Mouse (Mus musculus): ENCODE measurements around the gene Ifitm6.
"Not testable (repeated sequence)": the region's sequence is repeated elsewhere in the genome, so short reads cannot be mapped to it uniquely, and the experiment has no call there.

Gene Ifitm6

DNA sequence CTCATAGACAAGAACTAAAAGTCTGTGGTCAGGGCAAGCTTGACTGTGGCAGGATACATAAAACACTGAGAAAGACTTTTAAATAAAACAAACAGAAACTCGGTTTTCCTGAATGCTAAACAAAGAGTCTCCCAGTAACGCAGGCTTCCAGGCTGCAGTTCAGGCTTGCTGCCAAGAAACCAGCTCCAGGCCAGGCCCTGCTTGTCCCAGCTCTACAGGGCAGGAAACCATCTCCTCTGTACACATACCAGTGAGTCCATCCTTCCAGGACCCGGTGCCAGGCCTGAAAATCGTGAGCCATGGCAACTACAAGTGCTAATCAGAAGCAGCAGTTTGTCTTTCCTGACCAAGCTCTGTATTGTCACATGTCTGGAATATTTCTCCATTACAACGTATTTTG, 23.9 kb upstream of the Ifitm6 start:
- DNase-seq (ENCODE audit: low spot score in 2 of 2), result peak; percentile 67 to 82

DNA sequence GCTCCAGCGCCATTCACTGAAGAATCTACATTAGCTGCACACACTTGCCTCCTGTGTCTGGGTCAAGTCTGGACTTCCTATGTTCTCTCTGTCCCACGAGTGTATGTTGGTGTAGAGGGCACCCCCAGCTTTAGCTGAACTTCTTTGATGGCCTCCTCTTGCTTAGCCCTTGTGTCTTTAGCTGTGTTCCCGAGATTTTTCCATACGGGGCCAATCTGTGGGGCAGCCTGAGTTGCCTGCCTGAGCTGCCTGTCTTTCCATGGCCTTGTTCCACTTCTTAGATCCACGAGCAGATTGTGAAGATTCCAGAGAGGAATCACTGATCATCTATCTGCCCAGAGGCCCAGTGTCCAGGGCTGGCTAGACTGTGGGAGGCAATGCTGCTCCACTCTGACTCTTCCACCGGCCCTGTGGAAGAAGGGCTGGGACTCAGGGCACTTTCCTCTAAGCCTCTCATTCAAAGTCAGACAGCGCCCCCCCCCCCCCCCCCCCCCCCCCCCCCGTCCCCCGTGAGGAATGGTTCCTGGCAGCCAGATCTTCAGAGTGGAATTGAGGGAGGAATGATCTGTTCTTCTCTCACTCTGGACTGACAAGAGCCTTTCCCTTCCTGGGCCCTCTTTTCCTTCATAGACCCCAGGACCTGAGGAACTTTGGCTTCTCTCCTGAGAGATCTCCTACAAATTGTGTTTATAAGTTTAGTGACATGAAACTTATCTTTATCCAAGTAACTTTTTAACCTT, 23.3 kb upstream of the Ifitm6 start:
- no peak for DNase-seq (ENCODE audit: low spot score in 2 of 2)

DNA sequence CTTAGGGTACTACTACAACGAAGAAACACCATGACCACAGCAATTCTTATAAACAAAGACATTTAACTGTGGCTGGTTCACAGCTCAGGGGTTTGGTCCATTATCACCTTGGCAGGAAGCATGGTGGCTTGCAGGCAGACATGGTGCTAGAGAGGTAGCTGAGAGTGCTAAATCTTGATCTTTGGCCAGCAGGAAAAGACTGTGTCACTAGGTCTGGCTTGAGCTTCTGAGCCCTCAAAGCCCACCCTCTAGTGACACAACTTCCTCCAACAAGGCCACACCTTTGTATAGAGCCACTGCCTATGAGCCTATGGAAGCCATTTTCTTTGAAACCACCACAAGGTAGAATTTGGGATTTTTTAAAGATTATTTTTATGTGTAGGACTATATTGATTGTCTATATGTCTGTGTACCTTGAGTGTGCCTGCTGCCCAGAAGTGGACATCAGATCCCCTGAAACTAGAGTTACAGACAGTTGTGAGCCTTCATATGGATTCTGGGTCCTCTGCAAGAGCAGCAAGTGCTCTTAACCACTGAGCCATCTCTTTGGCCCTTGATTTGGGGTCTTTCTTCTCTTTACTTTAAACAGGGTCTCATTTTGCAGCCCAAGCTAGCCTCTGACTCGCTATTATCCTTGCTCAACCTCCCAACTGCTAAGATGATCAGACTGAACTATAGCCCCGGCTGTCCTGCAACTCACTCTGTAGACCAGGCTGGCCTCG, 21.8 kb upstream of the Ifitm6 start:
- DNase-seq (ENCODE audit: low spot score in 2 of 2), result no peak

DNA sequence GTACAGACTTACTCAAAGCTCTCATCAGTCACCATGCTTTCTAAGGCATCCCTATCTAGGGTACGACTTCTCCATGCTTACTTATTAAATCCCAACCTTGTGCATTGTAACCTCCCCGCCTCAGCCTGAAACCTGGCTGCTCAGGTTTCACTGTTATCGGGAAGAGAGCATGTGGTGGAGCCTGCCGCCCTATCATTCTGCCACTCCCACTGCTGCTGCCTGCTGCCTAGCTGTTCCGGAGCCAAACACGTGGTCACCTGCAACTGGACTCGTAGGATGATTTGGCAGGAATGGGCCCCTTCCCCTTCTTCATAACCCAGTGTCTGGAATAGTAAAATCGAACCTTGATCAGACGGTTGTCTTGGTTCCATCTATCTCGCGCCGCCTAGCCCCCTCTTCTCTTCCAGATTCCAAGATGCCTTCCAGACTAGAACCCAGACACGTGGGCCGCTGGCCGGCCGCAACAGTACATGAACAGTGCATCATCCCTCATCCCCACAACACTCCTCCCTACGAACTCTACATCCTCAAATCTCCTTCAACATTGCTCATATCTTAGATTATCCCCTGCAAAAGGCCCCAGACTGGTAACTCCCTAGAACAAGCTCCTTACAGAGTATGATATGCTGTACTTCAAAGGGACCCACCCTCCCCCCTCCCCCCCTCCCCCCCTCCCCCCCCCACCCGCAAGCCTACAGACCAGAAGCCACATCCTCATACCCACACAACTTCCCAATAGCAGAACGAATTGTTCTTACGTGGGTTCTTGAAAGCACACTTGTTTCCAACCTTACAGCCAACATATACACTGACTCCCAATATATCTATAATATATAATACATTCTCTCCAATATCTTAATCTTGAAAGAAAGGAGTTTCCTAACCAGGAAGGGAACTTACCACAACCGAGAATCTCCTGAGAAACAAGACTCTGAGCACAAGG, 20.6 kb upstream of the Ifitm6 start:
- no peak for DNase-seq (ENCODE audit: low spot score in 2 of 2)

DNA sequence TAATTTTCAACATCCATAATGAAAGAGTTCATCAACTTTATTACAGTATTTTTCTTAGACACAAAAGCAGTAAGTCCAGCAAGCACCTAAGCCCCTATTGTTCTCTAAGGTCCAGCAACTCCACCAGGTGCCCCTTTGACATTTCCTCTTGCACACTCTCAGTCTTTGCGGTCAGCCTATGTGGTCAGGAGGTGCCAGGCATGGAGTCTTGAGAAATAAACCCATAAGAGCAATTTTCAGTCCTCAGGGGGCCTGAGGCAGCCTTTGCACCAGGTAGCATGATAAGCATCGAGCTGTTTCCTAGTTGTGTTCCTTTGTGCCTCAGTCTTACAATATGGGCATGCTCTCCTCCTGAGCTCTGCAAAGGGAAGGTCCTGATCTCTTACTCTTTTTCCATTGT, 18.9 kb upstream of the Ifitm6 start:
- DNase-seq (ENCODE audit: low spot score in 2 of 2), result not testable (repeated sequence)

DNA sequence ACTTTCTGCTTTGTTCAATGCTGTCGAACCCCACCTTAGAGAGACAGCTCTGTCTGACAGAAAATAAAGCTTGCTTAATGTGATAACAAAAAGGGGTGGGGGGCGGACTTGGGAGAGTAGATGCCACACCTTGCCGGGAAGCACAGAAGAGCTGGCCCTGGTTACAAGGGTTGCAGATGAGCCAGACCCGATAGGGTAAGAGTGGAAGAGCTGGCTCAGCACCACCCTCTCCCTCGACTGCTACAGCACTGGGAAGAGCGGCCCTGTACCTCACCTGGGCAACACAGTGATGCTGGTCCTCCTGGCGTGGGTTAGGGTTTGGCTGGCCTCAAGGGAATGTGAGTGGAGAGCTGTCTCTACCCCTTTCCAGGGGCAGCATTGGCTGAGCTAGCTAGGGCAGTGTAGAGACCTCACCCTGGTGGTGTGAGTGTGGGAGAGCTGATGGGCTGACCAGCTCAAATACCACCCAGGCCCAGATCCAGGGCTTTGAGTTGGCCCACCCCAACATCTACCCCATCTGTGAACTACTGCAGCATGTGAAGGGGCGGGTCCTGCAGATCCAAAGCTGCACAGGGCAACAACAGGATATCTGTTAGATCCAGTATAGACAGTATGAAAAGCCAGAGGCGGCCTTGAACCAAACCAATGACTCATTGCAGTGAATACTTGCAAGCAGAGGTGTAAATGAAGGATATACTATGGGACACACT, 14.9 kb upstream of the Ifitm6 start:
- DNase-seq (ENCODE audit: low spot score in 2 of 2), result no peak

DNA sequence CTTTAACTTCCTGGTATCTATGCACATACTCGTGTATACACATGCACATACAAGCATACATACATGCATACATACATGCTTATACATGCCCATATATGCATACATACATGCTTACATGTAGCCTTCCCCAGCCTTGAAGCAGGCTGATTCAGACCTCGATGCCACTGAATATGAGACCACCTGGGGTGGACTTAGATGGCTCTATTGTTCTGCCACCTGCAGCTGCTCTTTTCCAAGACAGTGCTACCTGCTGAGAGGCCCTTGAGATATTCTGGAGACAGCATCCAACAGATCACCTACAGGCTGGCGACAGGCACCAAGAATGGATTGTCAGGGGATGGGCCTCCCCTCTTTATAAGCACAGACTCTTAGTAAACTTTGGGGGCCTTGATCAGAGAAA, 12.7 kb upstream of the Ifitm6 start:
- DNase-seq (ENCODE audit: low spot score in 2 of 2), result no peak

DNA sequence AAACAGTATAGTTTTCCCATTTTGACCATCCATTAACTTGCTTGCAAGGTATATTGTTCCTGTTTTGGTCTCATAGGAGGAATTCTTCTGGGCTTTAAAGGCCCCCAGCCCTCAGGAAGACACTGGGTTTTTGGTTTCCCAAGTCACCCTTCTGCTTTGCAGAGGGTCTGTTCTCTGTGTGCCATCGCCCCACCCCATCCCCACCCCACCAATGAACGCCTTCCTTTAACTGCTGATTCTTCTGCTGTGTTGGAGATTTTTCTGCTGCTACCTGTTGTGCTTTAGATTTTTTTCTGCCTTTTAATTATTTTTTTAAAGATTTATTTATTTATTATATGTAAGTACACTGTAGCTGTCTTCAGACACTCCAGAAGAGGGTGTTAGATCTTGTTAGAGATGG, 11.1 kb upstream of the Ifitm6 start, which contains the start of gene Gm17387:
Gene Gm17387 (plus strand): TSS at position 301 of the 400 bp plus-strand sequence.
- DNase-seq (ENCODE audit: low spot score in 2 of 2), result no peak

DNA sequence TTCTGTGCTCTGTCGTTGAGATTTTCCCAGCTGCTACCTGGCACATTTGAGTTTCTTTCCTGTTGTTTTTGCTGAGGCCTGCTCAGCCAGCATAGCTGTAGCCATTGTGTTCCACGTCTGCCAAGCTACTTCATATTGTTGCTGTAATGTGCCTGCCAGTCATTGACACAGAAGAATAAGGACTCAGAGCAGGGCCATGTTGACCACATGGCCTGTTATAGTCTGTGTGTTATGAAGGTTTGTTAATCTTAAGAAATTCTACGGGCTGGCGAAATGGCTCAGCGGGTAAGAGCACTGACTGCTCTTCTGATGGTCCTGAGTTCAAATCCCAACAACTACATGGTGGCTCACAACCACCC, 9.0 kb upstream of the Ifitm6 start:
- no peak for DNase-seq (ENCODE audit: low spot score in 2 of 2)

DNA sequence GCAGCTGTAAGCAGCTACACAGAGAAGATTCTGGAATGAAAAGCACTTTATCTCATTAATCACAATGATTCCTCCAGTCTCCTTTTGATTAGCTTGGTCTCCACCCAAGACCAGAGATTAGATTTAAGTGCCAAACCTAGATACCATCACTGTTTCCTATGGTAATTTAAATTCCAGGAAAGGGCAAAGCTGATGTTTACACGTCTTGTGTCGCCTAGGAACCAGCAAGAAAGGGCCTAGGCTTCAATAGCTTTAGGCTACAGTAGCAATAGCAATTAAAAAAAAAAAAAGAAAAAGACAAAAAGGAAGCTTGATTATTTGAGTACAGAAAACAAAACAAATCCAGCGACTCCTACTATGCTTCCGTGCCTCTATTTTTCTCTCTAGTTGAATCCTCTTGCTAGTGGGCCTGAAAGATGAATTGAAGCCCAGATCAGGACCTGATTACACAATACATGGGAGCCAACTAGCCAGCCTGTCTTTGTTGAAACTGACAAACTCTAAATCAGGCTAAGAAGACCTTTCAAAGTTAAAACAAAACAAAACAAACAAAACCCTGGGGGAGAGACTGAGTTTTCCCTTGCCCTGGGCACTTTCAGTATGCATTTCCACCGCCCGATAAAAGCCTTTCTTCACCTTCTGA, 8.5 kb upstream of the Ifitm6 start:
- no peak for DNase-seq (ENCODE audit: low spot score in 2 of 2)

DNA sequence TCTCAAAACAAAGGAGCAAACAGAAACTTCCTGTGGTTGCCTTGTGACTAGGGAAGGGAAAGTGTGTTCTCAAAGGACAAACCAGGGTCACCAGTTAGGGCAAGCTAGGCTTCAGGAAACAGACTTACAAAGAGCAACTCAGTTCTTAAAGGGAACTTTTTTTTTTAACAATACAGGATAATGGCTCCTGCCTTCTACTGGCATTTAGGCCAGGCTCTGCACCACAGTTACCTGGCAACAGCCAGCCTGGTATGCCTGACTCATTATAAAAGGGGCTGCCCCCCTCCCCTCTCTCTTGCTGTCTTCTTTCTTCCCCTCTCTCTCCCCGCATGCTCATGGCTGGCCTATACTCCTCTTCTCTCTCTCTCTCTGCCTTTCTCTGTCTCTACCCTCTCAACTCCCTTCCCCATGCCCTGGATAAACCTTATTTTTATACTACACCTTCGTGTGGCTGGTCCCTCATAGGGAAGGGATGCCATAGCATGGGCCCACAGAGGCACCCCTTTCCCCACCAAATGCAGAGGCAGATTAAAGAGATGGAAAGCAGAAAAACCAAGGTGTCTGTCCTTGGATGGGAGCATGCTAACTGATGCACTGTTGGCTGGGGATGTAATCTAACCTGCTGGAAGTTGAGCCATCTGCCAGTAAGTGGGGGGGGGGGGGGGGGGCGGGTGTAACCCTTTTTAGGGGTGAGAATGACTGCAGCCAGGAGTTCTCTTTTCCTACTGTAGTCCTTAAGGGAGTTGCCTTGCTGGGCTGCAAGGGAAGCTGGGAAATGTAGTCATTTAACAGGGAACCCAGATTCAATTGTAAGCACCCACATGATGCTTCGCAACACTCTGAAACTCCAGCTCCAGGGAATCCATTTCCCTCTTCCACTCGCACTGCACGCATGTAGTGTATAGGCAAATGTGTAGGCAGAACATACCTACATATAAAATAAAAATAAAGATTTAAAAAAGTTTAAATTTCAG, 7.4 kb upstream of the Ifitm6 start:
- no peak for DNase-seq (ENCODE audit: low spot score in 2 of 2)

DNA sequence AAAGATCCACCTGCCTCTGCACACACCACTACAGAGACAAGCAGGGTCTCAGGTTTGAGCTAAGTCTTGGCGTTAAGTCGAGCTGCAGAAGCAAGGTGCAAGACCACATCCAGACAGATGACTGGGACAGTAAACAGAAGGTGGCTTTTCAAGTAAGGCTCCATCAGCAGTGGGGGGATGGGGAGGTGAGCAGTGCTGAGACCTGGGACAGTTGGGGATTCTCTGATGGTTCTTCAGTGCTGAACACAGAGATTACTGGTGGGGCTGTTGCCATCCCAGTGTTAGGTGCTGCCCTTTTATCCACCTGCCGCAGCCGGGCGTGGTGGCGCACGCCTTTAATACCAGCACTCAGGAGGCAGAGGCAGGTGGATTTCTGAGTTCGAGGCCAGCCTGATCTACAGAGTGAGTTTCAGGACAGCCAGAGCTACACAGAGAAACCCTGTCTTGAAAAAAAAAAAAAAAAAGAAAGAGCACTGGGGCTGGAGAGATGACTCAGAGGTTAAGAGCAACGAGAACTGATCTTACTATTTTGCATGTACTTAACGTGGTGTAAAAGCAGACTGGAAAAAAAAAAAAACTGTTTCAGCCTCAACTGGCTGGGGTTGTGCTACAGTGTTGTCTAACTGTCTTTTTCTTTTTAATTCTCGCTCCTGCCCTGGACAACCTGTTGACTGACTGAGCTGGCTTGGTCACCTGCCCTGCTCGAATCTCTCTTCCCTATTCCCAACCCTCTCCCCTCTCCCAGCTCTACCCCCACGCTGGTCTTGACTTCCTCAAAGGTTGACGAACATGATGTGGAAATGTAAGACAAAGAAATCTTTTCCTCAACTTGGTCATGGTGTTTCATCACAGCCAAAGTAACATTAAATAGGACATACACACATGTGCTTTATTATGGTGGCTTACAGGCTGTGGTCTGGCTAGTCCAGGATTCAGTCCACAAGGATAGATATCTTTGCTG, 4.0 kb upstream of the Ifitm6 start:
- no peak for DNase-seq (ENCODE audit: low spot score in 2 of 2)

DNA sequence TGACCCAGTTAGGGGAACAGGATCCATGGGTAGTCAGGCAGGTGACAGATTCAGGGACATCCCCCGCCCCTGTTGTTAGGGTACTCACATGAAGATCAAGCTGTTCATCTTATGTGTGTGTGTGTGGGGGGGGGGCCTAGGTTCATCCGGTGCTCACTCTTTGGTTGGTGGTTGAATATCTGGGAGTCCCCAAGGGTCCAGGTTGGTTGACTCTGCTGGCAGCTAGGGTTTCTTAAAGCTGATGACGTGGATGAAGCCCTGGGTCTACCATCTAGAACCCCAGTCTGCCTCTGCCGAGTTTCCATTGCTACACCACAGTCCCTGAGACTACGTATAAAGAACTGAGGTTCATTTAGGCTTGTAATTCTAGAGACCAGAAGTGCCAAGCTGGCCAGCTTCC, 1.3 kb upstream of the Ifitm6 start:
- DNase-seq (ENCODE audit: low spot score in 2 of 2), result no peak

DNA sequence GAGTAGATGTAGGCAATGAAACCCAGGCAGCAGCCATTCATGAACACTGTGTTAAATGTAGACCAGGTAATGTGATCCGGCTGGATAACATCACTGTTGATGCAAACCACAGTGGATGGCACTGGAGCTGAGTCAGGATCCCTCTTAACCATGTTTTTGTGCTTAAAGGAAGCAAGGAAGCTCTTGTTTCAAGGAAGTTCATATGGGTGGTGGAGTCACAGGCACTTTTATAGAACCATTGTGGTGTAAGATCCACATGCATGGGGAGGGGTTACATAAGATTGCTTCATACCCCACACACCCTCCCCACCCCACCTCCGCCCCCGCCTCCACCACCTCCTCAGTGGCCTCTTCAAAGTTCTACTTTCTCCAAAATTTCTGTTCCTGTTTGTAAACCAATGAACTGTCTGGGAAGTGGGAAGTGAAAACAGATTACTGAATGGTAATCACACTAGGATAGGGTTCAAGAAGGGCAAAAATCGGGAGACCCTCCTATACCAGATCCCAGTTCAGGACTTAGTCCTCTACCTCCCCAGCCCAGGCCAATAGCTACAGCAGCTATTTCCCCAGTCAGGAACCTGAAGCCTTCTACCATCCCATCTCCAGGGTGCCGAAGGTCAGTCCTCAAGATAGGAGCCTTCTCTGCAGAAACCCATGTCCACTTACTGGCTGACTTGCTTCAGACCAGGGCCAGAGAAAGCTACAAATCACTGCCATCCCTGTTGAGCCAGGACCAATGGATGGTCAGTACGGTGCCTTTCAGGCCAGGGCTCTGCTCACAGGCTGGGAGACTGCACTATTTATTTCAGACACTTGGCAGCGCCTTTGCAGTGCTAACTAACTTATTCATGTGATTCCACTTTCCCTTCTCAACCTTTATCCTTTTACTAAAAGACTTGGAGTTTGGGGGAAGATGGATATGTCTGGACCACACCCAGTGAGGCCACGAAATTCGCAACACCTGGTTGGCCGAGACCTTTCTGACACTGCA, 722 bp downstream of the Ifitm6 start:
- DNase-seq (ENCODE audit: low spot score in 2 of 2), result no peak

DNA sequence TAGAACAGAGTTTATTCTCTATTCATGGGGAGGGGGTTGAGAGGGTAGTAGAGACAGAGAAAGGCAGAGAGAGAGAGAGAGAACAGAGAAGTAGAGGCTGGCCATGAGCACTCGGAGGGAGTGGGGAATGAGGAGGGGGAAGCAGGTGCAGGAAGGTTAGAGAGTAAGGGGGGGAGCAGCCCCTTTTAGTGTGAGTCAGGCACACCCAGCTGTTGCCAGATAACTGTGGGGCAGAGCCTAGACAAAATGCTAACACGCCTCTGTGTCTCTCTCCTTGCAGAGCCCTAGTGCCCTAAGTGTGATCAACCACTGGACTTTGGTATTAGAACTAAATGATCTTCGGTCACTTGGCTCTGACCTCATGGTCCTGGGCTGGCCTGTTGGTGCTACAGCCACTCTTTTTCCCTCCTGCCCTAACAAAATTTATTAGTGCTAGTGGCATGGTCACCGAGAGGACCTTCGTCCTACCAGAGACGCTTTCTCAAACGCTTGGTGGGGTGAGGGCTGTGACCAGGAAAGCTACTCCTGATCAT, 6.4 kb downstream of the Ifitm6 start:
- DNase-seq (ENCODE audit: low spot score in 2 of 2), result no peak

DNA sequence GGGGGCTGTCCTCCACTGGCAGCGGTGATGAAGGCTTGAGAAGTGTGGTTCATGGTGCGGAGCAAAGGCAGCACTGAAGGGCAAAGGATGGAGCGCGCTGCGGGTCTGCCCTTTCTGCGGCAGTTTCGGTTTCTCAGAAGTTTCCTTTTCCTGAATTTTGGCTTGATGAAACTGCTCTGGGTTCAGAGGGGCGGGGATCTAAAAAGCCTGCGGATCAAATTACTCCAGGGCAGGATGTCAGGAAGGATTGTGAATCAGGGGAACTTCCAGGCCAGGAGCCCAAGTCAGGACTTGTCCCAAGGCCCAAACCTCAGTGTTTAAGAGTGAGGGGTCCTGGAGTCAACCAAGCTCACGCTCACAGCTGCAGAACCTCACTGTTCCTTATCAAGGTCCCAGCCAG, 7.1 kb downstream of the Ifitm6 start, which contains the start of gene Ifitm3:
Gene Ifitm3 (minus strand): TSS at position 178 of the 400 bp plus-strand sequence.
- peak; percentile 62 to 69 for DNase-seq (ENCODE audit: low spot score in 2 of 2)

DNA sequence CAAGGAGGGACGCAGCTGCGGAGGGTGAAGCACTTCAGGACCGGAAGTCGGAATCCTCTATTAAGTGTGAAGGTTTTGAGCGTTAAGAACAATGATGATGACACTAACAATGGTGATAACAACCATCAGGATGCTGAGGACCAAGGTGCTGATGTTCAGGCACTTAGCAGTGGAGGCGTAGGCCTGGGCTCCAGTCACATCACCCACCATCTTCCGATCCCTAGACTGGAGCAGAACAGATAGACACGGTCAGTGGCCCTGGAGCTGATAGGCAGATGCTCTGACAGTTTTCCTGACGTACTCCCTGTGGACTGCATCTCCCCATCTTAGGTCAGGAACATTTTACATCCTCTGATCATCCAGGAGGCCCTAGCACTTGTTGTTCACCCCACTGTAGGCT, 8.1 kb downstream of the Ifitm6 start:
- DNase-seq (ENCODE audit: low spot score in 2 of 2), result no peak

Measured in urinary bladder, postnatal 36 days (tissue).